In the genomic region with DNA sequence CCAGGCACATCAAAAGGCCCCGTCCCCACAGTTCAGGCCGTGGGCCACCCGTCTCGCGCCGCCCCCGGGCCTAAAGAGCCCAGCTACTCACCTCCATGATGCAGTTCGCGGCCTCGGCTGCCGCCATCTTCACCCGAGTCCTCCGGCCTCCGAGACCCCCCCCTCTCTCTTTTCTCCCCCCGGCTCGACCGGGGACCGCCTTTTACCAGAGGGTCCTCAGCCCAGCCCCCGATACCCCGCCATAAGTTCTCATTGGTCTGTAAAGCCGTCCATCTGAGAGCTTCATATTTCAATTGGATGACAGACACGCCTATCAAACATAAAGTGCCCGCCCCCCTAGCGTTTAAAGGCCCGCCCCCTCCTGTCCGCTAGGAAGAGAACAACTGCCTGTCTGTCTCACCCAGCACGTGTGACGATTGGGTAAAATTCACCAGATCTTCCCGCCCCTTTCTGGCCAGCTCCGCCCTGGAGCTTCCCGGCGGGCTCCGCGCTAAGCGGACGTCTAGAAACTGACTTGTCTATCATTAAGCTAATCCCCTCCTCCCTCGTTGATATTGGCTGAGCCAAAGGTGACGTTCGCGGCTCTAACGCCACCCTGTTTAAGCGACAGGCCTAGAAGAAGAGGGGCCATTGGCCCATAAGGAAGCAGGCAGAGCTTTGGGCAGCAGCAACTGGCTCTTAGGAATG, we compare ENCODE assay signal across 8 mouse cellular contexts. TPM values are rescaled to one million over a fixed set of nuclear protein-coding genes. Genes with fewer than 3 reads are reported as not detected.
A peak's percentile ranks its signal among the peaks of the same experiment; 100 is the strongest.
DNase-seq lines count a peak whose midpoint lies in the region; ATAC-seq and TF ChIP-seq lines count a peak whose summit lies in the region.

Gene Prmt1, minus strand, starts transcription at position 377 of the 687 bp plus-strand sequence.

- peak; percentile 96 for ATAC-seq in embryonic facial prominence, embryonic 13.5 days (ENCODE audit: insufficient number of reproducible peaks, insufficient read depth, low FRiP score, low TSS enrichment, low read depth)
- peak; percentile 97 for ATAC-seq in limb, embryonic 12.5 days (ENCODE audit: insufficient number of reproducible peaks, insufficient read depth, low FRiP score, low TSS enrichment, low read depth)
- peak; percentile 97 for ATAC-seq in midbrain, embryonic 15.5 days (replicated peaks)

- no peaks in the 10 kb centered on the region for H3K27me3 ChIP-seq in embryonic facial prominence, embryonic 13.5 days
- no peaks in the 10 kb centered on the region for H3K27me3 ChIP-seq in kidney, adult 2 months (replicated peaks; ENCODE audit: control insufficient read depth, insufficient read depth, low read length)
- no peaks in the 10 kb centered on the region for H3K27me3 ChIP-seq in limb, embryonic 12.5 days
- no peaks in the 10 kb centered on the region for H3K27me3 ChIP-seq in midbrain, embryonic 15.5 days (replicated peaks)
- H3K27me3 ChIP-seq in spleen, adult 2 months (ENCODE audit: control insufficient read depth, insufficient read depth, low read length), result no peaks in the 10 kb centered on the region

- H3K9ac ChIP-seq in embryonic facial prominence, embryonic 13.5 days, result peak within 1 kb of the TSS; percentile 99
- H3K9ac ChIP-seq in limb, embryonic 12.5 days (replicated peaks), result peak within 1 kb of the TSS; percentile 96
- H3K9ac ChIP-seq in midbrain, embryonic 15.5 days, result peak within 1 kb of the TSS; percentile 95

- DNase-seq in 3134 (ENCODE audit: extremely low read depth, insufficient read length, low spot score), result peak; percentile 100
- DNase-seq in adrenal gland, postnatal 36 days, result peak; percentile 95 to 97
- peak; percentile 99 to 100 for DNase-seq in heart, adult 18-20 months
- peak; percentile 100 for DNase-seq in kidney, adult 2 months
- DNase-seq in spleen, adult 2 months (ENCODE audit: low read depth in 1 of 2, low spot score in 2 of 2), result peak; percentile 93 to 99

- peaks cover 41% of the 10 kb centered on the region for H3K36me3 ChIP-seq in embryonic facial prominence, embryonic 13.5 days
- H3K36me3 ChIP-seq in kidney, adult 2 months (ENCODE audit: control insufficient read depth, insufficient read depth, low read length), result peaks cover 2% of the 10 kb centered on the region; the same call in 1 of the 2 replicates
- H3K36me3 ChIP-seq in limb, embryonic 12.5 days, result peaks cover 51% of the 10 kb centered on the region
- H3K36me3 ChIP-seq in midbrain, embryonic 15.5 days (replicated peaks), result peaks cover 9% of the 10 kb centered on the region
- peaks cover 8% of the 10 kb centered on the region for H3K36me3 ChIP-seq in spleen, adult 2 months (ENCODE audit: control insufficient read depth, insufficient read depth, low read length)

- H3K27ac ChIP-seq in embryonic facial prominence, embryonic 13.5 days, result peak within 1 kb of the TSS; percentile 96
- H3K27ac ChIP-seq in kidney, adult 2 months (ENCODE audit: insufficient read depth, low read depth, low read length), result peak within 1 kb of the TSS; percentile 65
- peak within 1 kb of the TSS; percentile 96 for H3K27ac ChIP-seq in limb, embryonic 12.5 days
- H3K27ac ChIP-seq in midbrain, embryonic 15.5 days, result peak within 1 kb of the TSS; percentile 95
- peak within 1 kb of the TSS; percentile 83 for H3K27ac ChIP-seq in spleen, adult 2 months (ENCODE audit: insufficient read depth, low read length)

- H3K4me3 ChIP-seq in embryonic facial prominence, embryonic 13.5 days, result peak within 1 kb of the TSS; percentile 97
- H3K4me3 ChIP-seq in kidney, adult 2 months (ENCODE audit: insufficient read depth, low read depth, low read length), result peak within 1 kb of the TSS; percentile 93
- peak within 1 kb of the TSS; percentile 93 for H3K4me3 ChIP-seq in limb, embryonic 12.5 days (replicated peaks)
- peak within 1 kb of the TSS; percentile 87 for H3K4me3 ChIP-seq in midbrain, embryonic 15.5 days
- H3K4me3 ChIP-seq in spleen, adult 2 months (ENCODE audit: extremely low read depth, insufficient read depth, insufficient read length), result peak within 1 kb of the TSS; percentile 70

- no peak for TF ChIP-seq CTCF in kidney, adult 2 months (conservative IDR thresholded peaks at IDR 0.05; ENCODE audit: insufficient read depth, insufficient read length, low read depth, low read length)
- no peak for TF ChIP-seq CTCF in spleen, adult 2 months (IDR thresholded peaks at IDR 0.05; ENCODE audit: extremely low read depth, insufficient read depth, insufficient read length, insufficient replicate concordance)

- under 1% methylated on average over 42 of the region's 42 CpGs for WGBS in embryonic facial prominence, embryonic 13.5 days
- under 1% methylated on average over 42 of the region's 42 CpGs for WGBS in kidney, adult 2 months
- under 1% methylated on average over 42 of the region's 42 CpGs for WGBS in limb, embryonic 12.5 days
- WGBS in midbrain, embryonic 15.5 days, result 2% methylated on average over 42 of the region's 42 CpGs
- WGBS in spleen, adult 2 months, result under 1% methylated on average over 42 of the region's 42 CpGs

- no peaks in the 10 kb centered on the region for H3K9me3 ChIP-seq in embryonic facial prominence, embryonic 13.5 days
- no peaks in the 10 kb centered on the region for H3K9me3 ChIP-seq in limb, embryonic 12.5 days
- H3K9me3 ChIP-seq in midbrain, embryonic 15.5 days, result no peaks in the 10 kb centered on the region

- H3K4me2 ChIP-seq in embryonic facial prominence, embryonic 13.5 days, result peak within 1 kb of the TSS; percentile 67
- peak within 1 kb of the TSS; percentile 73 for H3K4me2 ChIP-seq in limb, embryonic 12.5 days
- H3K4me2 ChIP-seq in midbrain, embryonic 15.5 days, result peak within 1 kb of the TSS; percentile 59

- peaks cover 33% of the 10 kb centered on the region for H3K4me1 ChIP-seq in embryonic facial prominence, embryonic 13.5 days
- peaks cover 8% of the 10 kb centered on the region; the same call in 1 of the 2 replicates for H3K4me1 ChIP-seq in kidney, adult 2 months (ENCODE audit: control insufficient read depth, insufficient read depth, low read length)
- peaks cover 38% of the 10 kb centered on the region for H3K4me1 ChIP-seq in limb, embryonic 12.5 days (replicated peaks)
- peaks cover 36% of the 10 kb centered on the region for H3K4me1 ChIP-seq in midbrain, embryonic 15.5 days
- H3K4me1 ChIP-seq in spleen, adult 2 months (ENCODE audit: control insufficient read depth, insufficient read depth, insufficient read length), result peaks cover 2% of the 10 kb centered on the region; the same call in 1 of the 2 replicates

- no peak for TF ChIP-seq POLR2A in kidney, adult 2 months (IDR thresholded peaks at IDR 0.05; ENCODE audit: low read depth, low read length)
- peak; percentile 69 for TF ChIP-seq POLR2A in spleen, adult 2 months (IDR thresholded peaks at IDR 0.05; ENCODE audit: low read depth, low read length)

RNA-seq across cellular contexts. Expression of gene Prmt1, which starts in this region (rescaled TPM):
- total RNA-seq in adrenal gland, postnatal 36 days (2021), result 100 to 1,000 TPM; 236 to 262 TPM
- polyA plus RNA-seq in embryonic facial prominence, embryonic 13.5 days (2015; fragmentation: Nextera tagmentation; extraction: Ambion mirVana), result 534 and 684 TPM in 2 replicates
- 100 to 1,000 TPM in 1 of 2 experiments, 10 to 100 TPM in 1; 90.3 to 110 TPM for total RNA-seq in heart, adult 18-20 months (2021)
- polyA plus RNA-seq in kidney, adult 2 months (2012; rRNA removed), result 89.9 and 95.4 TPM in 2 replicates
- 704 and 706 TPM in 2 replicates for polyA plus RNA-seq in limb, embryonic 12.5 days (2016; fragmentation: Nextera tagmentation; extraction: Ambion mirVana)
- 697 and 717 TPM in 2 replicates for polyA plus RNA-seq in midbrain, embryonic 15.5 days (2015; fragmentation: Nextera tagmentation; extraction: Ambion mirVana)
- 109 and 112 TPM in 2 replicates for polyA plus RNA-seq in spleen, adult 2 months (2012; rRNA removed)

Comparison
In these comparisons a context has a peak if more than half of its experiments do, and no peak if none do; other contexts are left out.
1. Peak in every context shown above with its lines: DNase-seq, ATAC-seq, H3K4me3 ChIP-seq and H3K27ac ChIP-seq.